Mouse (Mus musculus): ENCODE measurements around the gene Mgrn1. TPM values are rescaled to one million over a fixed set of nuclear protein-coding genes. Genes with fewer than 3 reads are reported as not detected.

Mgrn1 gene
- polyA plus RNA-seq, 2 experiments, result 87.7 to 101 TPM

DNA sequence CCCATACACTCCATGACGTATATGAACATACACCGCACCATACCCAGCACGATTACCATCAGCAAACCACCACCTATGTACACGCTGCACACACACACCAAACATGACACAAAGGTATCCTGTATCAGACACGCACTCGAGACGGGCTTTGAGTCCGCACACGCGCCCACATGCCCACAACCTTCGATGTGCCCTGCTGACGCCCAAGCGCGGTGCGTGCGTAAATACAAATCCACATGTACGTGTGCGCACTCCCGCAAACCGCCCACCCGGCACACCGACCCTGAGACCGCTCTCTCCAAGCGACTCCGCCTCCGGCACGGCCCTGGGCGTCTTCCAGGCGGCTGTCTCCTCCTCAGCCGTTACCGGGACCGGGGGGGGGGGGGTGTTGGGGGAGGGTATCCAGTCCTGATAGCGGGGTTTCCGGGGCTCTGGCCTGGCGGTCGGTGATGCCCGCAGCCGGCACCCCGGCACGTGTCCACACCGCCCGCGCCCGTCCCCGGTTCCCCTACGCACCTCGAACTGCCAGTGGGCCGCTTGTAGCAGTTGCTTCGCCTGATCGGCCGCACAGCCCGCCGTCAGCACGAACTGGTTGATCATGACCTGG, 6.8 kb upstream of the Mgrn1 start:
- H3K27ac ChIP-seq (replicated peaks; ENCODE audit: low read depth, low read length), result peak overlapping the region; percentile 95
- peak overlapping the region; percentile 84 for H3K4me2 ChIP-seq (replicated peaks; ENCODE audit: low read depth, low read length, severe bottlenecking)
- H3K4me3 ChIP-seq (replicated peaks; ENCODE audit: low read length), result peak overlapping the region; percentile 89
- H3K36me3 ChIP-seq (ENCODE audit: control insufficient read depth, insufficient read depth, low read length), result peaks cover 20% of the 10 kb centered on the region
- H3K9ac ChIP-seq (ENCODE audit: low read depth, low read length, severe bottlenecking), result peak overlapping the region; percentile 89
- DNase-seq (ENCODE audit: low spot score), result peak; percentile 15
- H3K9me3 ChIP-seq (ENCODE audit: control insufficient read depth, low read length), result no peaks in the 10 kb centered on the region
- no peak for TF ChIP-seq POLR2A (IDR thresholded peaks at IDR 0.05; ENCODE audit: borderline replicate concordance, extremely low read depth, insufficient read depth, insufficient read length)
- whole genome bisulfite sequencing, result under 1% methylated on average over 35 of the region's 54 CpGs
- peaks cover 9% of the 10 kb centered on the region for H3K4me1 ChIP-seq (ENCODE audit: control insufficient read depth, insufficient read depth, low read length)
- ATAC-seq (ENCODE audit: low FRiP score, low read depth), result peak; percentile 4; the same call in 1 of the 2 replicates
- no peaks in the 10 kb centered on the region for H3K27me3 ChIP-seq (ENCODE audit: control insufficient read depth, insufficient read depth, low read length)

DNA sequence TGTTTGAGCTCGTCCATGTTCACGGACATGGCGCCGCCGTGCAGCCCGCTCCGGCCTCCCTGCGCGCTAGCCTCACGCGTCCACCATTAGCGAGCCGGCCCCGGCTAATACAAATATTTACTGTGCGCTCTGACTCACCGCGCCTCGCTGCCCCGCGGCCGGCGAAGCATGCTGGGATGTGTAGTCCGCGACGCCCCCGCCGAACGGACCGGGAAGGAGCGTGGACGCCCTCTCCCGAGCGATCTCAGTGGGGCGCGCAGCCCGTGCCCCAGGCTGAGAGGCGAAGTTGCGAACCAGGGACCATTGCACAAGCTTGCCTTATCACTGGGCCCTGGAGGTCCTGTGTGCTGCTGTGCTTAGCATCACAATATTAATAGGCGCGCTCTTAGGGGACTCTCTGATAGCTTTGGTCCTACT, 6.3 kb upstream of the Mgrn1 start:
- peak overlapping the region; percentile 89 for H3K9ac ChIP-seq (ENCODE audit: low read depth, low read length, severe bottlenecking)
- peak overlapping the region; percentile 95 for H3K27ac ChIP-seq (replicated peaks; ENCODE audit: low read depth, low read length)
- H3K36me3 ChIP-seq (ENCODE audit: control insufficient read depth, insufficient read depth, low read length), result peaks cover 15% of the 10 kb centered on the region
- no peaks in the 10 kb centered on the region for H3K9me3 ChIP-seq (ENCODE audit: control insufficient read depth, low read length)
- peaks cover 9% of the 10 kb centered on the region for H3K4me1 ChIP-seq (ENCODE audit: control insufficient read depth, insufficient read depth, low read length)
- H3K4me3 ChIP-seq (replicated peaks; ENCODE audit: low read length), result peak overlapping the region; percentile 89
- WGBS, result under 1% methylated on average over 40 of the region's 40 CpGs
- peak; percentile 83 for DNase-seq (ENCODE audit: low spot score)
- H3K4me2 ChIP-seq (replicated peaks; ENCODE audit: low read depth, low read length, severe bottlenecking), result peak overlapping the region; percentile 84
- H3K27me3 ChIP-seq (ENCODE audit: control insufficient read depth, insufficient read depth, low read length), result no peaks in the 10 kb centered on the region
- TF ChIP-seq POLR2A (IDR thresholded peaks at IDR 0.05; ENCODE audit: borderline replicate concordance, extremely low read depth, insufficient read depth, insufficient read length), result peak; percentile 62; the same call in 1 of the 2 replicates
- peak; percentile 74 for ATAC-seq (ENCODE audit: low FRiP score, low read depth)

DNA sequence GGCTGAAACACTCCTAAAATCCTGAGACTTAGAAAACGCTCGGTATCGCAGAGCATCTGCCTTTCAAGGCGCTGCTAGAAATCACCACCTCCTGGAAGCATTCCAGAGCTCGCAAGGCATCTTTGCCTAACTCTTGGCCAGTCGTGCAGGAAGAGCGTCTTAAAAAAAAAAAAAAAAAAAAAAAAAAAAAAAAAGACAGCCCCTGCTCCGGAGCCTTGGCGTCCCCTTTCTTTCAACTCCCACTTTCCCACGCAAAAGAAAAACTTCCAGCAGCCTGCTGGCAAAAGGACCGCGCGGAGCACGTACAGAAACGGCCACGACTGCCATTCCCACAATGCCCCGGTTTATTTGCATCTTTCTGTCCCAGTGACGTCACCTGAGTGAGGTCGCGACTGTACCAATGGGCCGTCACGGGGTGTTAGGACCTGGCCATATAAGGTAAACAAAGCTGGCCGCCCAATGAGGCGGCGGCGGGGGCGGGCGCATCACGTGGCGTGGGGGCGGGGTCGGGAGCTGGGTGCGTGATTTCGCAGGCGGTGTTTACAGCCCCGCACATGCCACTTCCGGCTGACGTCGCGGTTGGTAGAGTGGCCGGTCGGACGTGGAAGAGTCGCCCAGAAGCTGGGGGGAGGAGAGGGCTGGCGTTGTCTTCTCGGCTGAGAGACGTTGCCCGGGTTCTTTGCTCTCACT, 5.8 kb upstream of the Mgrn1 start, which contains the start of gene Ubald1:
Gene Ubald1 (minus strand): TSS at position 180 of the 690 bp plus-strand sequence.
- Histone ChIP-seq H3K27ac (replicated peaks; ENCODE audit: low read depth, low read length) (peak within 1 kb of the TSS; percentile 95), H3K4me3 (replicated peaks; ENCODE audit: low read length) (peak within 1 kb of the TSS; percentile 89), H3K4me2 (replicated peaks; ENCODE audit: low read depth, low read length, severe bottlenecking) (peak within 1 kb of the TSS; percentile 84), H3K27me3 (ENCODE audit: control insufficient read depth, insufficient read depth, low read length) (no peaks in the 10 kb centered on the region), H3K4me1 (ENCODE audit: control insufficient read depth, insufficient read depth, low read length) (peaks cover 9% of the 10 kb centered on the region), H3K36me3 (ENCODE audit: control insufficient read depth, insufficient read depth, low read length) (peaks cover 10% of the 10 kb centered on the region), H3K9ac (ENCODE audit: low read depth, low read length, severe bottlenecking) (peak within 1 kb of the TSS; percentile 89), H3K9me3 (ENCODE audit: control insufficient read depth, low read length) (no peaks in the 10 kb centered on the region)
- WGBS, result under 1% methylated on average over 43 of the region's 48 CpGs
- DNase-seq (ENCODE audit: low spot score) (peak; percentile 99), ATAC-seq (ENCODE audit: low FRiP score, low read depth) (peak; percentile 92)
- TF ChIP-seq POLR2A (IDR thresholded peaks at IDR 0.05; ENCODE audit: borderline replicate concordance, extremely low read depth, insufficient read depth, insufficient read length), result peak; percentile 91; the same call in 1 of the 2 replicates

DNA sequence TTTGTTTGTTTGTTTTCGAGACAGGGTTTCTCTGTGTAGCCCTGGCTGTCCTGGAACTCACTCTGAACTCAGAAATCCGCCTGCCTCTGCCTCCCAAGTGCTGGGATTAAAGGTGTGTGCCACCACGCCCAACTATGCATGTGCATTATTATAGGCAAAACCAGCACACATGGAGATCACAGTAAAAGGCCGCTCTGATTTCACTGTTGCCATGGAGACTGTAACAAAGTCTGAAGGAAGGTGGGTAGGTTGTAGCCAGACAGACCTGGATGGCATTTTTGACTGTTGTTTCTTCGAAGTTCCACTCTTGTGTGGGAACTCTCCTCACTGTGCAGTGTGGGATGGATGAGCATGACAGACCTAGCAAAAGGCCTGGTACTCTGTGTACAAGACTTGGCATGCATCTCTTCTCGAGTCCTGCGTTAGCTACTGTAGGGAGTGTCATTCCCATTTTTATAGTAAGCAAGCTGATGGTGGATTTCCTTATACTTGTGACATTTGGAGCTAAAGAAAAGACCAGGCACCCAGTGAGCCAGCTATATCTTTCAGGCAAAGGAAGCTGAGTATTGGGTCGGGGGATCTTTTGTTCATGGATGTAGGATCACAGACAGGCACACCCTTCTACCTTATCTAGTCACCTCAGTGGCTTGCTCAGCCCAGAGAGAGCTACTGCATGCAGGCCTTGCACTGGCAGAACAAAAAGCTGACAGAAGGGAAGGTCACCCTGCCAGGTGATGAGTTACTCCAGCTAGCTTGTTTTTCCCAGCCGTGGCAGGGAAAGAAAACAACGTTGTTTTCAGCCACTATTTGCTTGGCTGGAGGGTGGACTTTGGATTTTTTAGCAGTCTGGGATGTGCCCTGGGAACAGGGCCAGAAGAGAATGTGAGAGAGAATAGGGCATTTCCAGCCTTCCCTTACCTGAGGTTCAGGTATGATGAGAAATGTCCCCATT, 4.4 kb upstream of the Mgrn1 start:
- no peak for TF ChIP-seq POLR2A (IDR thresholded peaks at IDR 0.05; ENCODE audit: borderline replicate concordance, extremely low read depth, insufficient read depth, insufficient read length)
- Histone ChIP-seq H3K4me3 (replicated peaks; ENCODE audit: low read length) (peak overlapping the region; percentile 89), H3K36me3 (ENCODE audit: control insufficient read depth, insufficient read depth, low read length) (no peaks in the 10 kb centered on the region), H3K9ac (ENCODE audit: low read depth, low read length, severe bottlenecking) (peak overlapping the region; percentile 89), H3K9me3 (ENCODE audit: control insufficient read depth, low read length) (no peaks in the 10 kb centered on the region), H3K4me2 (replicated peaks; ENCODE audit: low read depth, low read length, severe bottlenecking) (peak overlapping the region; percentile 73), H3K4me1 (ENCODE audit: control insufficient read depth, insufficient read depth, low read length) (peaks cover 9% of the 10 kb centered on the region), H3K27ac (replicated peaks; ENCODE audit: low read depth, low read length) (peak overlapping the region; percentile 95), H3K27me3 (ENCODE audit: control insufficient read depth, insufficient read depth, low read length) (no peaks in the 10 kb centered on the region)
- DNase-seq (ENCODE audit: low spot score) (no peak), ATAC-seq (ENCODE audit: low FRiP score, low read depth) (no peak)
- 75% methylated on average over 10 of the region's 10 CpGs for WGBS

DNA sequence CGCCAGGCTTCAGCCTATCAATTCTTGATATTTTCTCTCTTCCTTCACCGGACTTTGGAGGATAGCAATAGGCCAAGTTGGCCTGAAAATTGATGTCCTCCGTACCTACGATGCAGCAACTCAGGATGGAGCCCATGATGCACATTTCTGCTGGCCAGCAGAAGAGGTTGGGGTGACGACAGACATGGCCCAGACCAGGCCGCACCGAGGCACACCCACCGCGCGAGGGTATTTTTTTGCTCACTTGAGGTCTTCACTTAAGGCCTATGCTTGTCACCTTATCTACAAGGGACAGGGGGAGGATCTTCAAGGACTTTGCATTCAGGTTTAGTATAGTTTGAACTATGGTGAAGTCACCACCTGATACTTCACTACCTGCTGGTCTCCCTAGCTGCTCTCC, 1.1 kb upstream of the Mgrn1 start:
- Histone ChIP-seq H3K36me3 (ENCODE audit: control insufficient read depth, insufficient read depth, low read length) (0 out of 2 replicates have a peak, but pooled peaks cover 3% of the 10 kb centered on the region), H3K4me3 (replicated peaks; ENCODE audit: low read length) (0 out of 2 replicates have a peak overlapping the region, but pooled peaks have one; percentile 87), H3K27ac (replicated peaks; ENCODE audit: low read depth, low read length) (no peak overlapping the region), H3K27me3 (ENCODE audit: control insufficient read depth, insufficient read depth, low read length) (no peaks in the 10 kb centered on the region), H3K9ac (ENCODE audit: low read depth, low read length, severe bottlenecking) (no peak overlapping the region), H3K4me1 (ENCODE audit: control insufficient read depth, insufficient read depth, low read length) (peaks cover 18% of the 10 kb centered on the region), H3K9me3 (ENCODE audit: control insufficient read depth, low read length) (no peaks in the 10 kb centered on the region), H3K4me2 (replicated peaks; ENCODE audit: low read depth, low read length, severe bottlenecking) (peak overlapping the region; percentile 85)
- ATAC-seq (ENCODE audit: low FRiP score, low read depth), result no peak
- DNase-seq (ENCODE audit: low spot score), result no peak
- no peak for TF ChIP-seq POLR2A (IDR thresholded peaks at IDR 0.05; ENCODE audit: borderline replicate concordance, extremely low read depth, insufficient read depth, insufficient read length)
- WGBS, result 91% methylated on average over 10 of the region's 10 CpGs

Data from limb, embryonic 14.5 days (tissue).